Mouse (Mus musculus) liver, embryonic 15.5 days (tissue): ENCODE measurements around the gene Dnajb12. TPM values are rescaled to one million over a fixed set of nuclear protein-coding genes. Genes with fewer than 3 reads are reported as not detected.

Experiments
- ATAC-seq: fragments of 200-750 bp; cut with Nextera tagmentation; 2 replicates; pipeline ENCODE4 v1.8.0; 2017; ENCODE audit warnings: moderate number of reproducible peaks, mild to moderate bottlenecking, moderate library complexity; ENCODE audit not compliant: insufficient read depth
- H3K27ac ChIP-seq: fragments of 300-500 bp; sonication (generic); replicated peaks from 2 replicates; pipeline ENCODE4 v1.5.1; 2015; ENCODE audit warnings: mild to moderate bottlenecking, inconsistent platforms
- H3K27me3 ChIP-seq: fragments of 300-500 bp; sonication (generic); 2 replicates; pipeline ENCODE4 v1.6.1; 2015; ENCODE audit warnings: mild to moderate bottlenecking, inconsistent platforms
- H3K36me3 ChIP-seq: fragments of 300-500 bp; sonication (generic); replicated peaks from 2 replicates; pipeline ENCODE4 v1.6.1; 2015; ENCODE audit warnings: moderate library complexity, mild to moderate bottlenecking, inconsistent platforms
- H3K4me1 ChIP-seq: fragments of 300-500 bp; sonication (generic); replicated peaks from 2 replicates; pipeline ENCODE4 v1.6.1; 2015; ENCODE audit warnings: inconsistent platforms
- H3K4me2 ChIP-seq: fragments of 300-500 bp; sonication (generic); 2 replicates; pipeline ENCODE4 v1.6.1; 2015; ENCODE audit warnings: moderate library complexity, mild to moderate bottlenecking, inconsistent platforms
- H3K4me3 ChIP-seq: fragments of 300-500 bp; sonication (generic); replicated peaks from 2 replicates; pipeline ENCODE4 v1.5.1; 2015; ENCODE audit warnings: mild to moderate bottlenecking, inconsistent platforms
- H3K9ac ChIP-seq: fragments of 300-500 bp; sonication (generic); 2 replicates; pipeline ENCODE4 v1.6.1; 2015; ENCODE audit warnings: moderate library complexity, mild to moderate bottlenecking, inconsistent platforms
- H3K9me3 ChIP-seq: fragments of 300-500 bp; sonication (generic); replicated peaks from 2 replicates; pipeline ENCODE4 v1.6.1; 2016; ENCODE audit warnings: inconsistent platforms
- WGBS: fragments of 180-500 bp; shearing (Covaris S2); methylation state at CpG from one replicate; pipeline ENCODE4 v1.1.7; 2015; ENCODE audit warnings: mixed read lengths; ENCODE audit not compliant: insufficient replicate concordance; 5-methylcytosine and 5-hydroxymethylcytosine counted together
- polyA plus RNA-seq: library from polyadenylated mRNA; unstranded; fragments of >200 nt; fragmentation: Nextera tagmentation; extraction: Ambion mirVana; gene quantifications from 2 replicates; pipeline ENCODE4 v1.2.1, GENCODE M21; 2015

Gene Dnajb12
- 14.3 and 15.0 TPM in 2 replicates for polyA plus RNA-seq

DNA sequence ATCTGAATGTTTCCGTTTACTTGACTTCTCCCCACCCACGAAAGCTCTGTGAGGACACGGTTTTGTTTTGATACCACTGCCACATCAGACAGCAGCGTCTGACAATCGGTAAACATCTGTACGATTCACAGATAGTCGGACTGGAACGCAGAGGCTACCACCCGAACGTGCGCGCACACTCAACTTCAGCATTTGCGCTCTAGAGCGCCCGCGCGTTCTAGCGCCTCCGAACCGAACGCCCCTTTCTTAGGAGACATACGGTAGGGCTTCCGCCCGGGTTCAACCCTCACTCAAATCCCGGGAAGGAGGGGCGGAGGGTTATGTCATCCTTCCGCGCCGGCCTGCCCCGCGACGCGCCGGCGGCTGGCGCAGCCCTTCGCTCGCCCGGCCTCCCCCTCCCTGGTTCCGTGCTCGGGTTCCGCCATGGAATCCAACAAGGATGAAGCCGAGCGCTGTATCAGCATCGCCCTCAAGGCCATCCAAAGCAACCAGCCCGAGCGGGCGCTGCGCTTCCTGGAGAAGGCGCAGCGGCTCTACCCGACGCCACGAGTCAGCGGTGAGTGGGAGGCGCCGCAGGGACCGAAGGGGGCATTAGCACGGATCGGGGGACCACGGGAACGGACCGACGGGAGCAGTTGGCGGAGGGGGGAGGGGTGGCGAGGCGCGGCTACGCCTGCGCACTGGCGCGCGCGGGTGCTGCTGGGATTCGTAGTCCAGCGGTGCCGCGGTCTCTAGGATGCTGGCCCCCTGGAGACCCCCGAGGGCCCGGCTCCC, at the start of gene Dnajb12:
Dnajb12 (plus strand) TSS at position 302 of the 774 bp plus-strand sequence.
- Histone ChIP-seq H3K27ac (peak within 1 kb of the TSS; percentile 100), H3K4me2 (peak within 1 kb of the TSS; percentile 69), H3K4me1 (peaks cover 83% of the 10 kb centered on the region), H3K4me3 (peak within 1 kb of the TSS; percentile 99), H3K27me3 (no peaks in the 10 kb centered on the region), H3K9me3 (no peaks in the 10 kb centered on the region), H3K9ac (peak within 1 kb of the TSS; percentile 97), H3K36me3 (peaks cover 15% of the 10 kb centered on the region; the same call in 1 of the 2 replicates)
- ATAC-seq = peak; percentile 79
- WGBS = under 1% methylated on average over 80 of the region's 80 CpGs

DNA sequence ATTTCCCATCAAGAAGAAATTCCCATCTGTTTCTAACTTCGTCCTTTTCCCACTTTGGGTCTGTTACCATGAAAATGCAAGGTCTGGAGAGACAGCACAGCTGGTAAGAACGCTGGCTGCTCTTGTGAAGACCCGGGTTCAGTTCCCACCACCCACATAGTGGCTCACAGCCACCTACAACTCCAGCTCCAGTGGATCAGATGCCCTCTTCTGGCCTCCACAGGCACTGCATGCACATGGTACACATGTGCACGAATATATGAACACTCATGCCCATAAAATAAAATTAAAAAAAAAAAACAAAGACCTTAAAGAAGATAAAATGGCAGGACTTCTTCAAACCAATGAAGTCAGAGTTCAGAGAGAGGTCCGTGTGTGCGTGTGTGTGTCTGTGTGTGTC, 49.5 kb upstream of the Dnajb12 start:
- no peak overlapping the region for H3K4me3 ChIP-seq
- no peaks in the 10 kb centered on the region for H3K9me3 ChIP-seq
- H3K36me3 ChIP-seq = peaks cover 39% of the 10 kb centered on the region
- no peak overlapping the region for H3K27ac ChIP-seq
- no peak overlapping the region for H3K9ac ChIP-seq
- ATAC-seq = no peak
- H3K4me2 ChIP-seq = no peak overlapping the region
- no peaks in the 10 kb centered on the region for H3K27me3 ChIP-seq
- no peaks in the 10 kb centered on the region for H3K4me1 ChIP-seq
- WGBS = 82% methylated on average over 6 of the region's 6 CpGs

DNA sequence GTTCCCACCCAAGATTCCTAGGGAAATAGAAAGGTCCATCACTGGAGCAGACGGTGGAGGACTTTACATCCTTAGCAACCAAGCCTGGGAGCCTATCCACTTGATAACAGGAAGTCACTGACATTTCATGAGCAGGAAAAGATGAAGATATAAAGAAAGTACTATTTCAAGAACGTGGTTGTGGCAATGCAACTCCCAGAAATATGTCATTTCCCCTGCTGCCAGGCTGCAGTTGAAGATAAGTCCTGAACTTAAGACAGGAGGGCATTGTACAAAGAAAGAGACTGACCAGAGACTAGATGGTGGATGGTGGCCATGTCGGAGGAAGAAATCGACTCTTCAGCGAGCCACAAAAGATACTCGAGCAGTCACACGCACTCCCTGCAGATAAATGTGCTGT, 47.4 kb upstream of the Dnajb12 start:
- Histone ChIP-seq H3K27me3 (no peaks in the 10 kb centered on the region), H3K4me2 (no peak overlapping the region), H3K4me3 (no peak overlapping the region), H3K27ac (0 out of 2 replicates have a peak overlapping the region, but pooled peaks have one; percentile 3), H3K36me3 (peaks cover 39% of the 10 kb centered on the region), H3K9me3 (no peaks in the 10 kb centered on the region), H3K9ac (no peak overlapping the region), H3K4me1 (no peaks in the 10 kb centered on the region)
- WGBS = 21% methylated on average over 7 of the region's 7 CpGs
- ATAC-seq = no peak

DNA sequence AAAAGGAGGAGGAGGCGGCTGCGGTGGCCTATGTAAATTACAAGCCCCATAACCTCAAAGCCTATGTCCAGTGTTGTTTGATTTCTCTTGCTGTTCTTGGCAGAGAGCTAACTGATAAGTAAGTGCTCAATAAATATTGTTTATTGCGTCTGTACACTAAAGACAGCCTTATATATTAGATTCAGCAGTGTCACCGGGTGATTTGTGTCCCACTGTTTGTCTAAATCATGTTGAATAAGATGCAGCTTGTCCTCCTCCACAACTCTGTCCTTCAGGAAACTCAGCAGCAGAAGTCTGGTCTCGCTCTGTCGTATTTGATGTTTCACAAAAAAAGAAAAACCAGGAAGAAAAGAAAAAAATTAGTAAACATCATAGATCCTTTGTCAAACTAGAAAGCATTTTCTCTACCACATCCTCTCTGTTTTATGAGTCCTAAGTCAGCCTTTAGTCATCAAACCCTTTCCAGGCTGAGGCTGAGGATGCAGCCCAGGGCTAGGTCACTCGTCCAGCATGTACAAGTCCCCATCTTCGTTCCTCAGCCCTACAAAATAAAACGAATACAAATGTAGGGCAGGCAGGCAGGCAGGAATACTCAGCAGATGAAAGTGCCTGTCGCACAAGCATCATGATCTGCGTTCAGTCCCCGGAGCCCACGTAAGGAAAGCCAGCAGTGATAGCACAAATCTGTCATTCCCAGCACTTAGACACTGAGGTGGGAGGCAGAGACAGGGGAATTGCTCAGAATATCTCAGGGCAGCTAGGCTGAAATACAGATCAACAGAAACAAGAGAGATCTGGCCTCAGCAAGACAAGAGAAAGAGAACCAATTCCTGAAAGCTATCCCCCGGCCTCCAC, 43.8 kb upstream of the Dnajb12 start:
- H3K4me3 ChIP-seq = no peak overlapping the region
- 78% methylated on average over 14 of the region's 14 CpGs for WGBS
- no peak overlapping the region for H3K9ac ChIP-seq
- H3K4me2 ChIP-seq = no peak overlapping the region
- H3K9me3 ChIP-seq = no peaks in the 10 kb centered on the region
- no peaks in the 10 kb centered on the region for H3K27me3 ChIP-seq
- H3K36me3 ChIP-seq = peaks cover 9% of the 10 kb centered on the region
- no peak overlapping the region for H3K27ac ChIP-seq
- no peaks in the 10 kb centered on the region for H3K4me1 ChIP-seq
- ATAC-seq = no peak

DNA sequence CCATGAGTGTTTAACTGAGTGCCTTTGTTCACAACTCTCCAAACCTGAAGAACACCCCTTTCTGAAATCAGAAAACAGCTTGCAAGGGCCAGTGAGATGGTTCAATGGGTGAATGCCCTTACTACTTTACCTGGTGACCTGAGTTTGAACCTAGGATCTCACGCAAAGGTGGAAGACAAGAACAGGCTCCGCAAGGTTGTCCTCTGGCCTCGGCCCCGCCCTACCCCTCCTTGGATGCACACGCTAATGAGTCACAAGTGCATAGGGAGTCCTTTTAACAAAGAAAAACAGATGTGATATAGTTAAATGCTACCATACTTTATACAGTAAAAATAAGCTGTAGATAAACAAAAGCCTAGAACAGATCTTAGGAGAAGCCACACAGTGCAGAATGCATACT, 41.9 kb upstream of the Dnajb12 start:
- Histone ChIP-seq H3K4me2 (no peak overlapping the region), H3K36me3 (peaks cover 6% of the 10 kb centered on the region), H3K9me3 (no peaks in the 10 kb centered on the region), H3K4me1 (no peaks in the 10 kb centered on the region), H3K27ac (no peak overlapping the region), H3K4me3 (no peak overlapping the region), H3K9ac (no peak overlapping the region), H3K27me3 (no peaks in the 10 kb centered on the region)
- ATAC-seq = no peak
- WGBS = 85% methylated on average over 5 of the region's 5 CpGs

DNA sequence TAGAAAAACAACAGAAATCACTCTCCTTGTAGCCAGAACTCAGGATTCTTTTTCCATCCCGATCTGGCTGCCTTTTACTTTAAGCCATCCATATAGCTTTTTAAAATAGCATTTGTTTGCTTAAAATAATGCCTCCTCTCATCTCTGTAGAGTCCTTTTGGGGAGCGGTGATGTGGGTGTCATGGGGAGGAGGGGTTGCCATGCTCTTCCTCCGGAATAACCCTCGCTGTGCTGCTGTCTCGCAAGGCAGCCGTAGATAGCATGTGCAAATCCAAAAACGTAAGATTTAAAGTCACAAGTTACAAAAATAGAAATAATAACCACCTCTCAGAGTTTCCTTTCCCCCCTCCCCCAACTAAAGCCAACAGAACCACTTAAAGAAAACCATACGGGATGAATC, 37.9 kb upstream of the Dnajb12 start:
- Histone ChIP-seq H3K4me2 (no peak overlapping the region), H3K36me3 (no peaks in the 10 kb centered on the region), H3K27ac (no peak overlapping the region), H3K9me3 (no peaks in the 10 kb centered on the region), H3K4me1 (no peaks in the 10 kb centered on the region), H3K27me3 (no peaks in the 10 kb centered on the region), H3K9ac (no peak overlapping the region), H3K4me3 (no peak overlapping the region)
- WGBS = 80% methylated on average over 8 of the region's 8 CpGs
- ATAC-seq = no peak

DNA sequence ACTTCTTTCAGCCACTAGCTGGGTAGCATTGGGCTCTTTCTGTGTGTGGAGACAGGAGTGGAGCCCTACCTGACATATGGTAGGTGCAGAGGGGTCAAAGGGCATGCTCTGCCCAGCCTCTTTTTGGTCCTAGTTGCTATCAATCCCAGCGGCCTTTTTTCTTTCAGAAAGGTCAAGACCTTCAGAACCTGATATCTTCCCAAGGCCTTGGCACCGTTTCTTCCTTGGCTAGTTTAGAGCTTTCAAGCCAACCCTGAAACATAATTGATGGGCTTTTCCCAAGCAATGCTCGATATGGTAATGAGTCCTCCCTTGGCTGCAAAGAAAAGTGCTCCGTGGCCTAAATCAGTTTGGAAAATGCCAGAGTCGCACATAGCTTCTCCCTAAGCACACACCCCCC, 36.2 kb upstream of the Dnajb12 start:
- no peak overlapping the region for H3K27ac ChIP-seq
- H3K9ac ChIP-seq = no peak overlapping the region
- no peaks in the 10 kb centered on the region for H3K36me3 ChIP-seq
- no peaks in the 10 kb centered on the region for H3K27me3 ChIP-seq
- H3K9me3 ChIP-seq = no peaks in the 10 kb centered on the region
- WGBS = 61% methylated on average over 5 of the region's 5 CpGs
- no peaks in the 10 kb centered on the region for H3K4me1 ChIP-seq
- no peak for ATAC-seq
- no peak overlapping the region for H3K4me2 ChIP-seq
- no peak overlapping the region for H3K4me3 ChIP-seq

DNA sequence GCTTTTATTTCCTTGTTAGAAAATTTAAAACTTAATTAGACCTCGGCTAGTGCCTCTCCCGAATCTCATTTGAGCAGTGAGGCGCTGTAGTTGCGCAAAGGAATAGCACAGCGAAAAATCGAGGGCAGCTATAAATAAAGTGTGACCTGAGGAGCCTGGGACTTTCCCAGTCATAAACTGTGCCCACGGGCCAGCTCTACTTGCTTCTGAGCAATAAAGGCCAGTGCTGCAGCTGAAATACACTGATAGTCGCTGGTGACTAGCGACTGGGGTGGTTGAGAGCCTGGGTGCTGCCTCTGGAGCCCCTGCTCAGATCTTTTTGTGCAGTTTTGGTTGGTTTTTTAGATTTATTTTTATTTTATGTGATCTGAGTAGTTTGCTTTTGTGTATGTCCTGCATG, 34.7 kb upstream of the Dnajb12 start:
- ATAC-seq = no peak
- whole genome bisulfite sequencing = 74% methylated on average over 9 of the region's 9 CpGs
- H3K36me3 ChIP-seq = no peaks in the 10 kb centered on the region
- H3K9me3 ChIP-seq = no peaks in the 10 kb centered on the region
- no peak overlapping the region for H3K4me3 ChIP-seq
- H3K27ac ChIP-seq = no peak overlapping the region
- no peaks in the 10 kb centered on the region for H3K27me3 ChIP-seq
- H3K9ac ChIP-seq = no peak overlapping the region
- no peaks in the 10 kb centered on the region for H3K4me1 ChIP-seq
- H3K4me2 ChIP-seq = no peak overlapping the region

DNA sequence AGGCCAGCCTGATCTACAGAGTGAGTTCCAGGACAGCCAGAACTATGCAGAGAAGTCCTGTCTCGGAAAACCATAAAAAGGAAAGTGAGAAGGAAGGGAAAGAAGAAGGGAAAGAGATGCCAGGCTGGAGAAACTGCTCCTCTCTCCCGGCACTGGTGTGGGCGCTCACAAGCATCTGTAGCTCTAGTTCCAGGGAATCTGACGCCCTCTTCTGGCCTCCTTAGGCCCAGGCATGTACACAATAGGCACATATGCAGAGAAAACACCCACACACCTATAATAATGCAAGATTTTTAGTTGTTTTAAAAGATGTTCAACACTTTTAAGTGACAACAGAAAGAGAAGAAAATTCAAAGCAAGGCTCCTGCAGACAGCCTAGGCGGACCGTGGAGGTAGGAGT, 32.9 kb upstream of the Dnajb12 start:
- Histone ChIP-seq H3K4me3 (no peak overlapping the region), H3K9ac (no peak overlapping the region), H3K27me3 (no peaks in the 10 kb centered on the region), H3K9me3 (no peaks in the 10 kb centered on the region), H3K4me1 (no peaks in the 10 kb centered on the region), H3K36me3 (no peaks in the 10 kb centered on the region), H3K27ac (no peak overlapping the region), H3K4me2 (no peak overlapping the region)
- WGBS = 64% methylated on average over 6 of the region's 6 CpGs
- no peak for ATAC-seq

DNA sequence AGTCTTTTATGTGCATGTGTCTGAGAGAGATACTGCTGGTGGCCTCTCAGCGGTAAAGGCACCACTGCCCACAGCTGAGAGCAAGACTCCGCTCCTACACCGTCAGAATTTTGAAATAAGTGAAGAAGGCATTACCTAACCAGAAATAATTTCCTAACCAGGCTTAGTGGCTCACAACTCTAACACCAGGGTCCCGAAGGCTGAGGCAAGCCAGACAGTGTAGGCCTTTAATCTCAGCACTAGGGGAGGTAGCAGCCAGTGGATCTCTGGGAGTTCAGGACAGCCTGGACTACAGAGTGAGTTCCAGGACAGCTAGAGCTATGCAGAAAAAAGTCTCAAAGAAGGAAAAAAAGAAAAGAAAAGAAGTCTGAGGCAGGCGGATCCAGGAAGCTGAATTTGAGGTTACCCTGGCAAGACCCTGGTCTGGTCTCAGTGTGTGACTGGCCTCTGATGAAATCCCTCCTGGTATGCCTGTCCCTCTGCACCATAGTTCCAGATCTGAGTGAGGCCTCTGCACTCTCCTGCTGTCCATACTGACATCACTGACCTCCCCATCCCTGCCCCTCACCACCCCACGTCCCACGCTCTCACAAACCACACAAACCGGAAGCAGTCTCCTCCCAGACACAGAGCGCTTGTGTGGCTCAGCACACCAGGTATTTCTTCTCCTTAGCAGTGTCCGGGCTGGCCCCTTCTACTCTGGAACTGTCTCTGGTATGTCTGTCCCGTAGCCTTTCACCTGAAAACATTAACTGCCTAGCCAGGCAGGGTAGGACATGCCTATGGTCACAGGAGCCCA, 31.1 kb upstream of the Dnajb12 start:
- no peaks in the 10 kb centered on the region for H3K27me3 ChIP-seq
- ATAC-seq = no peak; the same call in 1 of the 2 replicates
- no peak overlapping the region for H3K4me3 ChIP-seq
- no peak overlapping the region for H3K9ac ChIP-seq
- 0 out of 2 replicates have a peak overlapping the region, but pooled peaks have one; percentile 14 for H3K27ac ChIP-seq
- H3K9me3 ChIP-seq = no peaks in the 10 kb centered on the region
- H3K4me1 ChIP-seq = no peaks in the 10 kb centered on the region
- H3K36me3 ChIP-seq = no peaks in the 10 kb centered on the region
- H3K4me2 ChIP-seq = no peak overlapping the region
- 64% methylated on average over 11 of the region's 11 CpGs for WGBS

DNA sequence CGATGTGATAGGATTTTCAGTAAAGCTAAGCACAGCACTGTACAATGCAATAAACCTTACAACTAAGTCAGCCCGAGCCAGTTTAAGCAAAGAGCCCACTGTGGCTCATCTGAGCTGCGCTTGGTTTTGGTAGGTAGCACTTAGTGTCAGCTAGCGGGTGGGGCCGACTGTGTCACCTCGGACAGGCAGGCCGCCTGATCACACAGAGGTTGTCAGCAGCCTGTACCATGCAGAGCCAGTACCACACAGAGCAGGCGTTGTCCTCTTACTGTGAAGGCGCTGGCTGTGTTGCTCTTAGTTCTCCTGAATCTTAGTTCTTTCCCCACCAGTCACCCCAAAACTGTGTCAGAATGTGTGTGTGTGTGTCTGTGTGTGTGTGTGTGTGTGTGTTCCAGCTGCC, 30.4 kb upstream of the Dnajb12 start:
- Histone ChIP-seq H3K4me2 (no peak overlapping the region), H3K36me3 (no peaks in the 10 kb centered on the region), H3K27me3 (no peaks in the 10 kb centered on the region), H3K9ac (no peak overlapping the region), H3K4me1 (no peaks in the 10 kb centered on the region), H3K27ac (no peak overlapping the region), H3K9me3 (no peaks in the 10 kb centered on the region), H3K4me3 (no peak overlapping the region)
- 69% methylated on average over 9 of the region's 9 CpGs for WGBS
- ATAC-seq = no peak
